Mouse (Mus musculus) kidney, adult 2 months (tissue): ENCODE data around the gene Syne3.

Experiments used
- CTCF ChIP-seq: fragments of 200-500 bp; conservative IDR thresholded peaks from 2 replicates; pipeline ENCODE4 v1.5.1; 2011; ENCODE audit warnings: low read depth, mild to moderate bottlenecking, control low read depth, low read length, moderate library complexity, mixed read lengths; ENCODE audit not compliant: insufficient read depth, insufficient read length
- POLR2A ChIP-seq: fragments of 200-500 bp; IDR thresholded peaks from one replicate; pipeline ENCODE4 v1.6.1; 2011; ENCODE audit warnings: low read depth, low read length, control low read depth

- no peak for TF ChIP-seq CTCF
- no peak for TF ChIP-seq POLR2A
Measured at GRCm38 (mm10) chr12:105008752-105009178, 844 bp downstream of the Syne3 start.
